Mouse (Mus musculus): ENCODE results near the gene Sdr39u1.

- no peak for TF ChIP-seq CTCF (IDR thresholded peaks at IDR 0.05; ENCODE audit: borderline replicate concordance, insufficient read depth, low read depth, low read length)
- no peak for TF ChIP-seq POLR2A (IDR thresholded peaks at IDR 0.05; ENCODE audit: borderline replicate concordance, insufficient read depth, low read length)
Observed at GRCm38 (mm10) chr14:55944575-55944974, 44.5 kb upstream of the Sdr39u1 start, which contains the start of gene Cma1.

Measured in cerebellum, adult 2 months (tissue).